Mouse (Mus musculus) gastrocnemius, postnatal 4 days (tissue): ENCODE measurements at regions not wholly inside any gene's neighbourhood (a gene's known extent, or its start where the extent isn't known, plus 50 kb on each side); places are given as distances from the start of the nearest gene placed in this dataset.
A peak's percentile ranks its signal among the peaks of the same experiment; 100 is the strongest.
"Not testable (repeated sequence)": the region's sequence is repeated elsewhere in the genome, so short reads cannot be mapped to it uniquely, and the experiment has no call there.

ENCODE experiments used
- DNase-seq, 2 experiments: peaks; one replicate each; pipeline ENCODE4 v3.0.0; 2021 to 2022; ENCODE audit warnings: low spot score in 2 of 2, mixed read lengths in 2 of 2

DNA sequence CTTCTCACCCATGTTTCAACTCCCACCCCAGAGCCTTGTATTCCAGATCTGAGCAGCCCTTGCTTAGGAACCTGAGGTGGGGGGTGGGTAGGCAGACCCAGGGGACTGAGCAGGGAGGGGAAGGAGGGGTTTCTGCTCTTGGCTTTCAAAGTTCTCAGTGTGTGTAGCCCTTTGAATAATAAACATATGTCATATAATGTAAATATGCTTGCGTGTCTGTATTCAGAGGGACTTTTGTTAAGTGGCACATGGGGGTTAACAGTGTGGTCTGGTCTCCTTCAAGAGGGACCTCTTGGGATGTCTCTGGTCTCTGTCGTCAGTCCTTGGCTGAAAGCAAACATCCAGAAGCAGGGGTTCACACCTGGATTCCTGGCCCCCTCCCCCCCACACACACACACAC is 149.1 kb upstream of the Rtl1 start:
- DNase-seq = no peak

DNA sequence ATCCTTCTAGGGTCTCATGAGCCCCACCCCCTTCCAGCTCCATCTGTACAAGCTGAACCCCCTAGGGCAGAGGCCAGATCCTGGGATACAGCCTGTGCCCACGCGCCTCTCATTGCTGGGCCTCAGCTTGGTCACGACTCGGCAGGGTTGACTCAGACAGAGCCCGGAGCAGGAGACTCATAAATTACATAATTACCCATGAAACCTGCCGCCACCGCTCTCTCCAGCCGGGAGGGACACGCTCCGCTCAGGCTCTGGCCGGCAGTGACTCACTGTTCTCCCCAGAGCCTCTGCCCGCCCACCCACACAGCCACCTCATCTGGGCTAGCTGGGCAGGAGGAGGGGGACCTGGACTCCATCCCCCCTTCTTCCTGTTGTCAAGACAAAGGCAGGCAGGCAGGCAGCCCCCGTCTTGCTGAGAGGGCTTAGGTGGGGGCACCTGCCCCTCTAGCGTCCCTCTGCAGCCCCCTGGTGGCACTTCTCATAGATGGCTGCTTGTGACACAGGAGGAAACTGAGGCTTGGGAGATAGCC is 149.6 kb upstream of the Rtl1 start:
- DNase-seq = peak in 1 of 2 experiments; percentile 40

DNA sequence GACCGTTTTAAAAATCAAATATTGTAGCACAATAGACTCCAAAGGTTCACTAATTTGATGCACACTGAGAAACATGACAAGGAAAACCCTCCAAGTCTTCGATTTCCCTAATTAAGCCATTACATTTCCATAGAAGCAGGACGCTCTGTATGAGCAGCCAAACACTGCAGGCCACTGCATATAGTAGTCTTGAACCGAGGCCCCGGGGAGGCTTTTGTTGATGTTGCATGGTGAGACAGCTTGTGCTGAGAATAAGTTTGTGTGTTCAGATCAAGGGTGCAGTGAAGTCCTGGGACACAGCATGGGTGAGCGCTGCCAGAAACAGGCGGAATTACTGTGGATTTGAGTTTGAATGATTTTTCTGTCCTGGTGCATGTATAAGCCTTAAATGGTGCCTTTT is 154.9 kb upstream of the Rtl1 start:
- no peak for DNase-seq

DNA sequence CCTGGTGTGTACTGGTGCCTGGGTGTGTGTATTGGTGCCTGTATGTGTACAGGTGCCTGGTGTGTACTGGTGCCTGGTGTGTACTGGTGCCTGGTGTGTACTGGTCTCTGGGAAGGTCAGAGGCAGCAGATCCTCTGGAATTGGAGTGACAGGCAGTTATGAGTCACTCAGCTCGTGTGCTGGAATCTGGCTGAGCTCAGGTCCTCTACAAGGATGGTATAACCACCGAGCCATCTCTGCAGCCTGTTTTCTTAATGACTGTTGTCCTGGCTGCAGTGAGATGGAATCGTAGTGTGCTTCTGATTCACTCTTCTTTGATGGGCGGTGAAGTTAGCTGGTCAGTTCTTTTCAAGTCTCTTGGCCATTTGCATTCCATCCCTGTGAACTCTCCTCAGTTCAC is 164.2 kb upstream of the Rtl1 start:
- DNase-seq = no peak

DNA sequence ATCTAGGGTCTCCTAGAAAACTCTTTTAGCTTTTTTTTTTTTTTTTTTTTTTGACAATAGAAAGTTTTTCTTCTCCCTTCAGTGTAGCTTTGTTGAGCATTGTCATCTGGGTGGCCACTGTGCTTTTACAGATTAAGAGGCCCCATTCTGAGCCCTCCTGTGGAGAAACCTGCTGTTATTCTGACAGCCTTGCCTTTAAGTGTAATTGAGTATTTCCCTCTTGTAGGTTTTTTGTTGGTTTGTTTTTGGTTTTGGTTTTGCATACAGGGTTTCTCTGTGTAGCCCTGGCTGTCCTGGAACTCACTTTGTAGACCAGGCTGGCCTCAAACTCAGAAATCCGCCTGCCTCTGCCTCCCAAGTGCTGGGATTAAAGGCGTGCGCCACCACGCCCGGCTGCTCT is 166.5 kb upstream of the Rtl1 start:
- DNase-seq = not testable (repeated sequence)

DNA sequence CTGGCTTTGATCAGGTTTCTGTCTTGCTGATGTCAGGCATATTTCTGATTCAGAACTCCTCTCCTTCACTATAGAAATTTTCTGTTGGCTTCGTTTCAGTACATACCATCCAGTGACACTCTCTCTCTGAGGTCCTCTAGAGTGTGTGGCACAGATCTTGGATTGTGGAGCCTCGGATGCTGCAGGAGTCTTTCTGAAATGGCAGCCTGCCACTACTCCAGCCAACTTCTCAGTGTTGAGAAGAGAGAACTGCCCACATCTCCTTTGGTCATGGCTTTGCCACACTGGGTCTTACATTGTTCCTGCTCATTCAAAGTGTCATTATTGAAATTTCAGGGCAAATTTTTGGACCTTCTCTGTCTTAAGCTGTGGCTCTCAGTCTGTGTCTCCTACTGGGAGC is 172.4 kb upstream of the Rtl1 start:
- no peak for DNase-seq

DNA sequence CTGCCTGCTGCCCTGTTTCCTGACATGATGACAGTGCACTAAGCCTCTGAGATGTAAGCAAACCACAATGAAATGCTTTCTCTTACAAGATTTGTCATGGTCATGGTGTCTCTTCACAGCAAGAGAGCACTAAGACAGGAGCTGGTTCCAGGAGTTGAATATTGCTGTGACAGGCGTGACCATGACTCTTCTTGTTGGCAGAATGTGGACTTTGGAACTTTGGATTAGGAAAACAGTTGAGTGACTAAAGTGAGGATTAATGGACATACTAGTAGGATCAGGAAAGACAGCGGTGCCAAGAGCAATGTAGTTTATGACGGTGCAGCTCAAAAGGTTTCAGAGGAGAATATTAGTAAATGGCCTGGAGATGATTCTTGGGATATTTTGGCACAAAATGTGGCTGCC is 173.8 kb upstream of the Rtl1 start:
- DNase-seq = no peak

DNA sequence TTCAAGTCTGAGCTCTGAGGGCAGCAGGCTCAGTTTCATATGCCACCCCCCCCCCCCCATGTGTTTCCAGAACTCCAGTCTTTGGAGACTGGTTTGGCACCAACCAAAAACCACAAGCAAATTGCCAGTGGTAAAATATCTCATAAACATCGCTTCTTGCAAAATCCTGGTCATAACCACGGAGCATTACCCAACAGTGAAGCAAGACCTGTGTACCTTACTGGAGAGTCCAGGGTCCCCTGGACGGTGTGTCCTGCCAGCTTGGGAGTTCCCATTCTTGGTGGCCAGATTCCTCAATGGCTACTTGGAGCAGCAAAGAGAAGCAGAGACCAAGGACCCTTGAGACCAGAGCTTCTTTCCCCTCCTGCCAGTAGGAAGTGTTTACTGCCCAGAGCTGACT is 198.7 kb upstream of the Rtl1 start:
- no peak for DNase-seq

DNA sequence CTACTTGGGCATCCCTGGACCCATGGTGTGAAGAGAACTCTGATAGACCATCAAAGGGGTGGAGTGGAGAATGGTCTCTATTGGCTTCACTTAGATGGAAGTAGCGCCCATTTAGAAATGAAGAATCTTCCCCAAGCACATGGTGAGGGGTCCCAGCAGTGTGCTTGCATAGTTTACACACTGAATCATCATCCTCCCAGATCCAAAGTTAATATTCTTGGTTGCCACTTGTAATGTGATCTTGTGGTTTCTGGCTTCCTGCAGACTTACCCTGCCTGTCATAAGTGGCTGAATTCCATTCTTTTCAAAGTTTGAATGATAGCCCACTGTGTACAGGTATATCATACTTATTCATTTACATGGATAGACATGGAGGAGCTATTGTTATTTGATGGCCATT is 199.3 kb upstream of the Rtl1 start:
- no peak for DNase-seq

DNA sequence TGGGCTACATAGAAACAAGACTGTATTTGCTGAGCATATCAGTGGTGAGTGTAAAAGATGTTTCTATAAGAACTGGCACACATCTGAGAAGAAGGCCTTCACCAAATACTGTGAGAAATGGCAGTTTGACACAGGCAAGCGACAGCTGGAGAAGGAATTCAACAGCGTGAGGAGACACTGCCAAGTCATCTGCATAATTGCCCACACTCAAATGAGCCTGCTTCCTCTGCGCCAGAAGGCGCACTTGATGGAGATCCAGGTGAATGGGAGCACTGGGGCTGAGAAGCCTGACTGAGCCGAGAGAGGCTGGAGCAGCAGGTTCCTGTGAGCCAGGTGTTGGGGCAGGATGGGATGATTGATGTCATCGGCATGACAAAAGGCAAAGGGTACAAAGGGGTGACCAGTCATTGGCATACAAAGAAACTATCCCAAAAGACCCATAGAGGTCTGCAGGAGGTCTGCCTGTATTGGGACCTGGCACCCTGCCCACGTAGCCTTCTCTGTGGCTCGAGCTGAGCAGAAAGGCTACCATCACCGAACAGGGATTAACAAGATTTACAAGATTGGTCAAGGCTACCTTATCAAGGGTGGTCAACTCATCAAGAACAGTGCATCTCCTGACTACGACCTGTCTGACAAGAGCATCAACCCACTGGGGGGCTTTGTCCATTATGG is 227.2 kb upstream of the Rtl1 start:
- DNase-seq = no peak

DNA sequence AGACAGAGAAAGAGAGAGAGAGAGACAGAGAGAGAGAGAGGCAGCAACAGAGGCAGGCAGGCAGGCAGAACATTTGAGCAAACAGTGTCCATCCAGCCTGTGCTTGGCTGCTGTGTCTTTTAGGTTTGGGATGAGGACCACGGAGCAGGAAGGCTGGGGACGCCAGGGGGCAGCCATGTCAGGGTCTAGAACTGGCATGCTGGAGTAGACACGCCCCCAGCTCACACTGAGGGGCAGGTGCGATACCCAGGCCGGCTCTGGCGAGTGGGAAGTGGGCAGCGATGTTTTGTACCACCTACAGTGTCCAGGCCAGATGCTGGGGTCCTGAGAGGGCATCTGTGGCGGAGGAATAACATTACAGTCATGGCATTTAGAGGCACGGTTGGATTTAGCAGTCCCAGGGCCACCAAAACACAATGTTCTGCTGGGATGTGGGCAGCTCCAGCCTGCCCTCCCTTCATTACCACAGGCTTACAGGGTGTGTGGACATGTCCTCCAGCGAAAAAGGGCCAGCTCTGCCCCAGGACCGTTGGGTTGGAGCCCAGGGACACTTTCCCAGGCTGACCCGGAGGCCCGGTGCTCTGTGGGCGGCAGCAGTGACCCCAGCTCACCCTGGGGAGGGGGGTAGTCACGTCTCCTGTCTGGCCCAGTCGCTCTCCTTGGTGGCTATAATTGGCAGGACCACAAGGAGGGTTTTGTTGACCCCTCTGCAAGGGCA is 230.3 kb upstream of the Rtl1 start:
- no peak for DNase-seq

DNA sequence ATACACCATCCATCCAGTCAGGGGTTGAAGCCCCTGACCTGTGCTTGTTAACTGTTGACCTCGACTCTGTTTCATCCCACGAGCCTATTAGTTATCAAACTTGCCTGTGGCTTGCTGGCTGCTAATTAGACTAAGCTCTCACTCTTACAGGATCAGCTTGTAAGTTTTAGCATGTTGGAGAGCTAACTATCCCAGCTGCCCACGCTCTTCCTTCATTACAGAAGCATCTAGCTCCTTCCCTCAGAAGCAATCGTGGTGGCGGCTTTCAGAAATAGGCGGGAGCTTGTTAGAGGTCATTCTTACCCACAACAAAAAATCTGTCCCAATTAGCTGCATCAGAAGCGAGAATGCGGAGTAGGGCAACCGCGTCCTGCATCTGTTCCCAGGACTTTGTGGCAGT is 232.8 kb upstream of the Rtl1 start:
- DNase-seq = no peak

DNA sequence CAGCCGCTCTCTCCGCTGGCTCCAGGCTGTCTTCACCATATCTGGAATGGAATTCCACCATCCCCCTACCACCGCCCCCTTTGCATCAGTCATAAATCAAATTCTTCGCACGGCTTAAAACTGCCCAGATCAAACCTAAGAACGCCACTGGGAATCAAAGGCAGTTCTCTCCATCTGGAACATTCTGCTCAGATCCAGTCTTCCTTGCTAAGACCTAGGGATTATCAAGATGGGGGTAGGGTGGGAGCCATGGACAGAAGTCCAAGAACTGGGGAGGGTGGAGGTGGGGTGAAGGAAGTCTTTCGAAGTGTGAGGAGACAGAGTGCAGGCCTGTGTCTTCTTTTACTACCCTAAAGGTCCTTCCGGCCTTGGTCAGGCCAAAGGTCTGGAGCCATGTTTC is 236.4 kb upstream of the Rtl1 start:
- DNase-seq = no peak

DNA sequence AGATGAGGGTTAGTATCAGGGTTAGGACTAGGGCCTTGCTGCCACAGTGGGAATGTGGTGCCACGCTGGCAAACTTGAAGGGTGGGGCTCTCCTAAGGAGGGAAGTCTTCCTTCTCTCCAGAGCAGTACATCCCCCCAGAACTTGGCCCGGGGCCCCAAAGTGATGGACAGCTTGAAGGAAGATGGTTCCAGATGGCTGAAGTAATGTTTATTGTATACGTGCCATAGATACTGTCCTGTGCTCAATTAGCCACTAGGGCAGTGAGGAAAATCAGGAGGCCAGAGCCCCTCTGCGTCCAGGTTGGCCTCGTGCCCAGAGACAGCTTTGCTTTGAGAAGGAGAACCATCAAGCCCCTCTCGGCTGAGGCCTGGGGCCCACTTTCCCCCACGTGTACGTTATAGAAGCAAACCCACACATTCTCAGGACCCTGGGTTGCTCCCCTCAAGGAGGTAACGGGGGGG is 239.0 kb upstream of the Rtl1 start:
- DNase-seq = peak in 1 of 2 experiments; percentile 35

DNA sequence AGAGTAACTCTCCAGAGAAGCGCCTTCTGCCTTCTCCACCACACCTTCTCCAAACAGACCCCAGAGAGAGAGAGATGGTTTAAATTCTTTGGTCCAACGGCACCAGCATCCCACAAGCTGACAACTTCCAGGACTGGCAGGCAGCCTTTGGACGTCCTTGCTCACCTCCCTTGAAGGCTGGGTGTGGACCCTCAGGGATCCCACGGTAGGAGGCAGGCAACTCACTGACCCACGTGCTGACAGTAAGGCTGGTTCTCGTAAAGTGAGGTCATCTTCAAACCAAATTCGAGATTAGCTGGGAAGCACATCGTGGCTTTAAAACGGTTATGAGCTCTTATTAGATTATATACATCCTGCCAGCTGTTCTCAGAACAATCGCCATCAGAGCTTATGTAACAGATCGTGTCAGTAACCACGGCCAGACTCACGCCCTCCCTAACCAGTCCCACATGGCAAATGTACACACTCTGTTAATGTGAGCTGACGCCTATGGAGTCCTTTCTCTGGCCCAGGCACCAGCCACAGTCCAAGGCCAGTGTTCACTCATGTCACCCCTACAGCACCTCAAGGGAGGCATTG is 239.9 kb upstream of the Rtl1 start:
- no peak for DNase-seq

DNA sequence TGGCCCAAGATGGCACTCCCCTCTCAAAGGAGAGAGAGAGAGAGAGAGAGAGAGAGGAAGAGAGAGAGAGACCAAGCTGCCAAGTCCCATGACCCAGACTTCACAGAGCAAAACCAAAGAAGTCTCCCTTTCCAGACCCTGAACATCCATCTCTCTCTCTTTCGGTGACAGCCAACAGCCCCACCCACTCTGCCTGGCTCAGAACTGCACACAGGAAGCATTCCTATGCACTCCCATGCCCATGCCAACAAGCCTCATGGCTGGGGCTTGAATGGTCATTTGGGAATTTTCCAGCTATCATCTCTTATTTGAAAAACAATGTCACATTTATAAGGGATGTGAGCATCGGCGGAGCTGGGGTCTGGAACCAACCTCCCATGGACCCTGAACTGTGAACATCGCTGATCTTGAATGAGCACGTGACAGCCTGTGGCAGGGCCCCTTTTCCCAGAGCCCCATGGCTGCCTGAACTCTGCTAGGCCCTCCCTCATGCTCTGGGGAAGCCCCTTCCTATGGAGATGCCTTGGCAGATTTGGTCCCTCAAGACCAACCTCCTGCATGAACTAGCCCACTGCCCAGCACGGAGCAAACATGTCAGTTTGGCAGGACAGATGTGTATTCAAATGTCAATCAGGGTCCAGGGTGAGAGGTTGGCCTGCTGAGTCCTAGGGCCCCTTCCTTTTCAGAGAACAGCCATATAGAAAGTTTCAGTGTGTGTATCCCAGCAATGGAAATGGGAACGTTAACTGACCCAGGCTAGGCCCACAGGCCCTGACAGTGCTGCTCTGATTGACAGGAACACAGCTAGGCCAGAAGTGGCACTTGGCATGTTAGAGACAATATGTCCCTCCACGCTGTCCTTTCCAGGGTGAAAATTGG is 244.8 kb upstream of the Rtl1 start:
- no peak for DNase-seq

DNA sequence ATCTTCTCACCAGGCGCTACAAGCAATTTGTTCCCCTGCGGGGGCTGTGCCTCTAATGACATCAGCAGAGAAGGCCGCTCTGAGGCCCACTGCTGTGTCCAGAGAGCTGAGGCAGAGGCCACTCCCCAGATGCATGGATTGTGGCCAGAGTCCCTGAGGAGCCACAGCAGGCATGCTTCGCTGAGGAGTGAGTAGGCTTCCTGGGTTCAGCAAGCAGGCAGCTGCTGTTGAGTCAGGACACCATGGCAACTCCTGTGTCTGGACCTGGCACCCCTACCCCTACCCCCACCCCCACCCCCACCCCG is 245.4 kb upstream of the Rtl1 start:
- no peak for DNase-seq

DNA sequence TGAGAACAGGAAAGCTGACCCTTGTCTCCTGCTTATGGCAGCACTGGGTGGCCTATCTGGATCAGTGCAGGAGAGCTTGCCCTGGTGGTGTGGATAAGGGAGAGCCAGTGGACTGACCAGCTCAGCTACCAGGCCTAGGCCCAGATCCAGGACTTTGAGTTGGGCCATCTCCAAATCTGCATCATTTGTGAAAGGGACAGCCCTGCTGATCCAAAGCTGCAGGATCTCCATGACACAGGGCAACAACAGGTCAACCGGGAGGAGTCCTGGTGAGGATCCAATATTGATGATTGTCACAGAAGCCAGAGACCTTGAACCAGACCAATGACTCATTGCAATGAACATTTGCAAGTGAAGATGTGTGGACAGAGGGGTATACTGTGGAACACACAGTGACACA is 256.2 kb upstream of the Rtl1 start:
- DNase-seq = no peak

DNA sequence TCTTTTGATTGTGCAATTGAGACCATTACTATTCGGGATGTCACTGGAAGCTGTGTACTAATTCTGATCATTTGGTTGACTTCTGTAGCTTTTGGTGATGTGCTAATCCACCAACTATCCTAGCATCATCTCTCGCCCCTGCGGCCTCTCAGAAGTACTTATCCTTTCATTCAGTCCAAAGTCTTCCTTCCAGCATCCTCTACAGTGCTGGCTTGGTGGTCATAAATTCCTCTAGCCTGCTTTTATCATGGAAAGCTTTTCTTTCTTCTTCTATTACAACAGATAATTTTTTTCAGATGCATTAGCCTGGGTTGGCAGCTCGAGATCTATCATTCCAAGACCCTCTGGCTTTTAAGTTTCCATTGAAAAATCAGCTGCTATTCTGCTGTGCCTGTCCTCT is 257.6 kb upstream of the Rtl1 start:
- no peak for DNase-seq

DNA sequence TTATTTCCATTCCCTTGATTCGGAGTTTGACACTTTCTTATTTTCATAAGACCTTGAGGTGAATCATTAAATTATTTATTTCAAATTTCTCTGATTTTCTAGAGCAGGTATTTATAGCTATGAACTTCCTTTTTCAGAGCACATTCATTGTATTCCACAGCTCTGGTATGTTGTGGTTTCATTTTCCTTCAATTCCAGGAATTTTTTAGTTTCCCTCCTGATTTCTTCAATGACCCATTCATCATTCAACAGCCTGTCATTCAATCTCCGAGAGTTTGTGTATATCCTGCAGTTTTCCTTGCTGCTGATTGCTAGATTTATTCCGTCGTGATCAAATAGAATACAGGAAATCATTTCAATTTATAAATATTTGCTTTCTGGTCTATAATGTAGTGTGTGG is 264.7 kb upstream of the Rtl1 start:
- DNase-seq = no peak

DNA sequence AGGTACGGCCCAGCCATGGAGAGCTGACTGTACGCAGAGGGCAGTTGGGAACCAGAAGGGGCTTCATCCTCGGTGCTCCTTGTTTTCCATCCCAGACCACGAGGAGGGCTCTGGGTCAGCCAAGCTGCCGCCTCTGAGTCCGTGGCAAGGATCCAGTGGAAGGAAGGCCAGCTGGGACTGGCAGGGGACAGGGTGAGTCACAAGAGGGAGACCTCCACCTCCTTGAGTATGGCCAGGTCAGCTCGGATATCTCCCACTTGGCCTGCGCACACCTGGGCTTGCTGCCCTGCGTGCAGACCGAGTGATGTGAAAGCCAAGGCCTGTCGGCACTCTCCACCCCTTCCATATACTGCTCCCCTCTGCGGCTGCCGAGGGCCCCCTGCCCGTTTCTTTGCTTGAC is 270.9 kb upstream of the Rtl1 start:
- DNase-seq = no peak

DNA sequence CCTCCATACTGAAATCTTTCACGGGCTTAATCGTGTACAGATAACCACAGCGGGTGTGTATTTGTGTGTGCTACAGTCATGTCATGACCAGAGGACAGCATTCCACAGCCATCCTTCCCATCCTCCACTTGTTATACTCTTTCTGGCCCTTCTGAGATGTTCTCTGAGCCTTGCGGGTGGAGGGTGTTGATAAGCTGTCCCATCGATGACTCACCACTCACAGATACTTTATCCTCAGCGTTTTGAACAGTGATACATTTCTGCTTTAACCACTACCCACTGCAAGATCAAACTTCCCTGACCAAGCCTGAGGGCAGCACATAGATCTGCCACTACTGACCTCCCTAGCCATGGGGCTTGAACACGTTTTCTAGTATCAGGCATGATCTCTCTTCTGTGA is 274.3 kb upstream of the Rtl1 start:
- no peak for DNase-seq
